Mouse (Mus musculus): ENCODE measurements around the gene Exosc3. TPM values are rescaled to one million over a fixed set of nuclear protein-coding genes. Genes with fewer than 3 reads are reported as not detected.
"Not testable (repeated sequence)": the region's sequence is repeated elsewhere in the genome, so short reads cannot be mapped to it uniquely, and the experiment has no call there.

The Exosc3 gene
- 32.9 and 34.1 TPM in 2 replicates for polyA plus RNA-seq (2015; fragmentation: Nextera tagmentation; extraction: Ambion mirVana)

DNA sequence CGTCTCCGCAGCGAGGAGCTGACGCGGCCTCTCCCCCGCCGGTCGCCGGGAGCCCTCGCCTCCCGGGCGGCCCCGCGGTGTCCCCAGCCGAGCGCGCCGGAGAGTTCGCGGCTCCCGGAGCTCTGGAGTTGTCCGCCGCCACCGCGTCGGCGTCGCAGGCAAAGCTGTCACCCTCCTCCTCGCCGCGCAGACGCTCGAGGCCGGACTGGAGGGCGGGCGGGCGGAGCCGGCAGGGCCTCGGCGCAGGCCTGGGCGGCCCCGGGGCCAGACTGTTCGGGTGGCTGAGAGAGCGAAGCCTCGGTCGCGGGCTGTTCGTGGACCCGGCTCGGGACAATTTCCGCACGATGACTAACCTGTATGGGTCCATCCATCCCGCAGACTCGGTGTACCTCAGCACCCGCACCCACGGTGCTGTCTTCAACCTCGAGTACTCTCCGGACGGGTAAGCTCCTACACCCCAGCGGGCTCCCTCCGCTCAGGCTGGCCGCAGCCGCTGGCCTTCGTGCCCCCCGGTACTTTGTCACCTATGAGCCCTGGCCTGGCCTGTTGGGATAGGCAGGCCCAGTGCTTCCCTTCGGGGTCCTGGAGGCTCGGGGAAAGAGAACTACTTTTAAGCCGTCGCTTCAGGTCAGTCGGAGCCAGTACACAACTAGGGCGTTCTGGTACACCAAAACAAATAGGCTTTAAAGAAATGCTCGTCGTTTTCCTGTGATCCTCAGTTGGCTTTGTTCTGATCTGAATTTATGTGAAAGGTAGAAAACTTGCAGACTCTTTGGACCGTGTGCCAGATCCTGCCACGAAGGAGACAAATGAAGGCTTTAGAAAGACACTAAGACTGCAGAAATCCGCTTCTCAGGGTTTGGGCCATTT, at the start of gene Exosc3:
Exosc3 (minus strand) TSS at position 447 of the 870 bp plus-strand sequence.
- H3K9ac ChIP-seq: peak within 1 kb of the TSS; percentile 72
- under 1% methylated on average over 73 of the region's 76 CpGs for WGBS
- peak within 1 kb of the TSS; percentile 95 for H3K4me3 ChIP-seq
- ATAC-seq (ENCODE audit: low FRiP score, low read depth): peak; percentile 79
- no peaks in the 10 kb centered on the region for H3K36me3 ChIP-seq
- no peaks in the 10 kb centered on the region for H3K9me3 ChIP-seq
- H3K4me2 ChIP-seq: peak within 1 kb of the TSS; percentile 77
- no peaks in the 10 kb centered on the region for H3K27me3 ChIP-seq
- peaks cover 34% of the 10 kb centered on the region for H3K4me1 ChIP-seq (replicated peaks)
- H3K27ac ChIP-seq (replicated peaks): peak within 1 kb of the TSS; percentile 97

DNA sequence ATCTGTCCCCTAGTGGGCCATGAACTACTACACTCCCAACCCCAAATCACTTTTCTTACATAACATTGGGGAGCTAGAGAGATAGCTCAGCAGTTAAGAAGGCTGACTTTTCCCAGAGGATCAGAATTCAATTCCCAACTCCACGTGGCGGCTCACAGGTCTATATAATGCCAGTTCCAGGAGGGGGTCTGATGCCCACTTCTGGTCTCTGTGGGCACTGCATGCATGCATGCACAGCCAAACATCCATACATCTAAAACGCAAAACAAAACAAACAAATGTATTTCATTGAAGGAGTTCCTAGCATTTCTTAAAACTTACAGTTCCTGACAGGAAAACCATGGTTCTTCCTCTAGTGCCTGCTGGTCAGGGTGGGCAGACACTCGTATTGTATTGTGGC, 49.6 kb upstream of the Exosc3 start:
- ATAC-seq (ENCODE audit: low FRiP score, low read depth): no peak
- no peak overlapping the region for H3K4me2 ChIP-seq
- WGBS: 69% methylated on average over 4 of the region's 4 CpGs
- no peaks in the 10 kb centered on the region for H3K9me3 ChIP-seq
- H3K4me3 ChIP-seq: no peak overlapping the region
- H3K4me1 ChIP-seq (replicated peaks): no peaks in the 10 kb centered on the region
- H3K27ac ChIP-seq (replicated peaks): no peak overlapping the region
- H3K27me3 ChIP-seq: no peaks in the 10 kb centered on the region
- H3K36me3 ChIP-seq: peaks cover 2% of the 10 kb centered on the region; the same call in 1 of the 2 replicates
- H3K9ac ChIP-seq: no peak overlapping the region

GRCm38 (mm10) chr4:45387296-45387695, 44.8 kb upstream of the Exosc3 start:
- not testable (repeated sequence) for H3K36me3 ChIP-seq; H3K9me3 ChIP-seq; H3K9ac ChIP-seq; H3K4me1 ChIP-seq (replicated peaks); ATAC-seq (ENCODE audit: low FRiP score, low read depth); H3K4me2 ChIP-seq; H3K27me3 ChIP-seq; H3K27ac ChIP-seq (replicated peaks); H3K4me3 ChIP-seq
- 95% methylated on average over 5 of the region's 5 CpGs for WGBS

GRCm38 (mm10) chr4:45382133-45382532, 39.6 kb upstream of the Exosc3 start:
- not testable (repeated sequence) for H3K36me3 ChIP-seq; H3K4me2 ChIP-seq; H3K27ac ChIP-seq (replicated peaks); H3K9me3 ChIP-seq; H3K9ac ChIP-seq; H3K27me3 ChIP-seq; H3K4me1 ChIP-seq (replicated peaks); H3K4me3 ChIP-seq; ATAC-seq (ENCODE audit: low FRiP score, low read depth)
- WGBS: 80% methylated on average over 2 of the region's 2 CpGs

DNA sequence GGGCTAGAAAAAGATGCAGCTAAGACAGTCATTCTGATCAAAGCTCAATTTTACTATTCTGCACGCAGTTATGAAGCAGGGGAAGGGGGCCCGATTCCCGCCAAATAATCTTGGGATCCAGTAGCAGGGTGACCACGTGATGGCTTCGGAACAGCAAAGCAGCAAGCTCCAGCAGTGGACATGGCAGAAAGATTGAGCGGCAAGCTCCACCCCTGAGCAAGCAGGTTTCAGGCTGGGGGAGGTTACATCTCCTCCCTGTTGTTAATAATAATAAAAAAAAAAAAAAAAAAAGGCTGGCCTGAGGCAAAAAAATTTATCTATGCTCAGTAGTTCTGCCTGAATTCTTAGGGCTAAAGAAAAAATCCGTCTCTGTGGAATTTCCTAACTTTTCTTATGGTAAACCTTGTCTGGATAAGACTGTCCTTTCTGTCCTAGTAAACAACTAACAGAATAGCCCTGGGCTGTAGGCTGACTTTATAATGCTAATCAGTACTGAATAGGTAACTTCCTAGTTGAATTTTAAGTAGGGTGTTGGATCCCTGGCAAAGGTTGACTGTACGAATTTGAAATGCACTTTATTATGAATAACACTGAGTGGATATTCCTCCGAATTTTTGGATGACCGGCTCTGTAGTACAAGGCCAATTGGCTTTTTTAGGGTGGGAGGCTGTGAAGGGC, 38.5 kb upstream of the Exosc3 start:
- 86% methylated on average over 10 of the region's 10 CpGs for WGBS
- not testable (repeated sequence) for H3K4me1 ChIP-seq (replicated peaks); ATAC-seq (ENCODE audit: low FRiP score, low read depth); H3K27me3 ChIP-seq; H3K4me3 ChIP-seq; H3K27ac ChIP-seq (replicated peaks); H3K4me2 ChIP-seq; H3K9me3 ChIP-seq; H3K9ac ChIP-seq
- peaks cover 15% of the 10 kb centered on the region for H3K36me3 ChIP-seq

GRCm38 (mm10) chr4:45376573-45376972, 34.0 kb upstream of the Exosc3 start:
- WGBS: 90% methylated on average over 4 of the region's 4 CpGs

GRCm38 (mm10) chr4:45374879-45375278, 32.3 kb upstream of the Exosc3 start:
- 85% methylated on average over 5 of the region's 5 CpGs for WGBS
- H3K4me2 ChIP-seq: no peak overlapping the region
- no peaks in the 10 kb centered on the region for H3K4me1 ChIP-seq (replicated peaks)
- no peak for ATAC-seq (ENCODE audit: low FRiP score, low read depth)
- no peak overlapping the region for H3K27ac ChIP-seq (replicated peaks)
- H3K27me3 ChIP-seq: no peaks in the 10 kb centered on the region
- H3K4me3 ChIP-seq: no peak overlapping the region
- peaks cover 61% of the 10 kb centered on the region for H3K36me3 ChIP-seq
- H3K9me3 ChIP-seq: no peaks in the 10 kb centered on the region
- H3K9ac ChIP-seq: no peak overlapping the region

More at GRCm38 (mm10) chr4:45376573-45376972, 34.0 kb upstream of the Exosc3 start:
- Histone ChIP-seq H3K9me3 (no peaks in the 10 kb centered on the region), H3K4me3 (no peak overlapping the region), H3K36me3 (peaks cover 51% of the 10 kb centered on the region), H3K27me3 (no peaks in the 10 kb centered on the region), H3K9ac (no peak overlapping the region), H3K4me2 (no peak overlapping the region), H3K4me1 (replicated peaks) (no peaks in the 10 kb centered on the region), H3K27ac (replicated peaks) (no peak overlapping the region)
- ATAC-seq (ENCODE audit: low FRiP score, low read depth): no peak

DNA sequence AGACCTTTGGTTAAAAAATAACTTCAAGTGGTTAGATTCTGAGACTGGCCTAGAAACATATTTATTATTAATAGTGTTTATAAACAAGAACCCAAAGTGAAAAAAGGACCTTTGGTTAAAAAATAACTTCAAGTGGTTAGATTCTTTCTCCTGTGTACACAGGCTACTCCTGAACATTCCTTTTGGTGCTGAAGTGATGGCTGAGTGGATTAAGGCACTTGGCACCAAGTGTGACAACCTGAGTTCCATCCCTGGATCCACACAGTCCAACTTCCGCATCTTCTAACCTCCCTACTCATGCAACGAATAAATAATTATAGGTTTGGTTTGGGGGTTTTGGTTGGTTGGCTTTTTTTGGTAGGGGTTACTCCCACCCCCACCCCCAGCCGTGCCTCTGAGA, 28.7 kb upstream of the Exosc3 start:
- Histone ChIP-seq H3K9me3 (no peaks in the 10 kb centered on the region), H3K9ac (no peak overlapping the region), H3K27me3 (no peaks in the 10 kb centered on the region), H3K4me2 (no peak overlapping the region), H3K36me3 (peaks cover 53% of the 10 kb centered on the region), H3K27ac (replicated peaks) (no peak overlapping the region), H3K4me1 (replicated peaks) (no peaks in the 10 kb centered on the region), H3K4me3 (no peak overlapping the region)
- WGBS: 92% methylated on average over 3 of the region's 3 CpGs
- ATAC-seq (ENCODE audit: low FRiP score, low read depth): no peak

GRCm38 (mm10) chr4:45356653-45357052, 14.1 kb upstream of the Exosc3 start:
- no peak for ATAC-seq (ENCODE audit: low FRiP score, low read depth)
- WGBS: 93% methylated on average over 3 of the region's 3 CpGs
- H3K9me3 ChIP-seq: no peaks in the 10 kb centered on the region

GRCm38 (mm10) chr4:45341669-45342249, 773 bp downstream of the Exosc3 start, which contains the start of gene Dcaf10:
Dcaf10 (plus strand) TSS chr4:45342101.
- peak within 1 kb of the TSS; percentile 72 for H3K9ac ChIP-seq
- peaks cover 34% of the 10 kb centered on the region for H3K4me1 ChIP-seq (replicated peaks)
- WGBS: under 1% methylated on average over 36 of the region's 42 CpGs
- no peaks in the 10 kb centered on the region for H3K27me3 ChIP-seq
- ATAC-seq (ENCODE audit: low FRiP score, low read depth): peak; percentile 93
- peak within 1 kb of the TSS; percentile 95 for H3K4me3 ChIP-seq
- H3K36me3 ChIP-seq: no peaks in the 10 kb centered on the region
- H3K27ac ChIP-seq (replicated peaks): peak within 1 kb of the TSS; percentile 97
- peak within 1 kb of the TSS; percentile 77 for H3K4me2 ChIP-seq
- no peaks in the 10 kb centered on the region for H3K9me3 ChIP-seq

More at GRCm38 (mm10) chr4:45356653-45357052, 14.1 kb upstream of the Exosc3 start:
- Histone ChIP-seq H3K27ac (replicated peaks) (no peak overlapping the region), H3K4me1 (replicated peaks) (no peaks in the 10 kb centered on the region), H3K9ac (no peak overlapping the region), H3K4me2 (no peak overlapping the region), H3K4me3 (no peak overlapping the region), H3K27me3 (no peaks in the 10 kb centered on the region), H3K36me3 (peaks cover 34% of the 10 kb centered on the region)

- peak; percentile 7; the same call in 1 of the 2 replicates for ATAC-seq (ENCODE audit: low FRiP score, low read depth)
- WGBS: 57% methylated on average over 9 of the region's 9 CpGs
- H3K4me2 ChIP-seq: peak overlapping the region; percentile 77
- peak overlapping the region; percentile 95 for H3K4me3 ChIP-seq
- peaks cover 33% of the 10 kb centered on the region for H3K4me1 ChIP-seq (replicated peaks)
- H3K9me3 ChIP-seq: no peaks in the 10 kb centered on the region
- no peaks in the 10 kb centered on the region for H3K27me3 ChIP-seq
- H3K36me3 ChIP-seq: no peaks in the 10 kb centered on the region
- peak overlapping the region; percentile 72 for H3K9ac ChIP-seq
- H3K27ac ChIP-seq (replicated peaks): peak overlapping the region; percentile 97
Measured at GRCm38 (mm10) chr4:45341226-45341625, 1.3 kb downstream of the Exosc3 start.

- ATAC-seq (ENCODE audit: low FRiP score, low read depth): no peak
- no peaks in the 10 kb centered on the region for H3K4me1 ChIP-seq (replicated peaks)
- 72% methylated on average over 3 of the region's 3 CpGs for WGBS
Measured at GRCm38 (mm10) chr4:45332466-45332865, 10.1 kb downstream of the Exosc3 start.

More at GRCm38 (mm10) chr4:45332466-45332865, 10.1 kb downstream of the Exosc3 start:
- no peak overlapping the region for H3K9ac ChIP-seq
- no peaks in the 10 kb centered on the region for H3K9me3 ChIP-seq
- H3K27ac ChIP-seq (replicated peaks): no peak overlapping the region
- H3K4me3 ChIP-seq: no peak overlapping the region
- no peaks in the 10 kb centered on the region for H3K36me3 ChIP-seq
- H3K4me2 ChIP-seq: no peak overlapping the region
- H3K27me3 ChIP-seq: peaks cover 7% of the 10 kb centered on the region; the same call in 1 of the 2 replicates

Data from hindbrain, embryonic 15.5 days (tissue).